Mouse (Mus musculus) limb, embryonic 14.5 days (tissue): Measurements from ENCODE around the gene Fgf3. TPM values are rescaled to one million over a fixed set of nuclear protein-coding genes. Genes with fewer than 3 reads are reported as not detected.

Experiments used
- ATAC-seq: fragments of 200-750 bp; cut with Nextera tagmentation; 2 replicates; pipeline ENCODE4 v1.8.0; 2017; ENCODE audit warnings: low read depth, moderate number of reproducible peaks, moderate TSS enrichment; ENCODE audit not compliant: low FRiP score
- DNase-seq: peaks from one replicate; pipeline ENCODE4 v3.0.0-alpha.2; 2015; ENCODE audit warnings: low spot score
- H3K27ac ChIP-seq: fragments of 300-500 bp; sonication (generic); replicated peaks from 2 replicates; pipeline ENCODE4 v1.5.1; 2014; ENCODE audit warnings: low read depth, mild to moderate bottlenecking, low read length, moderate library complexity, mixed read lengths
- H3K27me3 ChIP-seq: fragments of 300-500 bp; sonication (generic); 2 replicates; pipeline ENCODE4 v1.6.1; 2014; ENCODE audit warnings: low read length, mixed read lengths; ENCODE audit not compliant: control insufficient read depth, insufficient read depth
- H3K36me3 ChIP-seq: fragments of 300-500 bp; sonication (generic); 2 replicates; pipeline ENCODE4 v1.6.1; 2014; ENCODE audit warnings: mild to moderate bottlenecking, low read length, moderate library complexity, mixed read lengths; ENCODE audit not compliant: control insufficient read depth, insufficient read depth
- H3K4me1 ChIP-seq: fragments of 300-500 bp; sonication (generic); 2 replicates; pipeline ENCODE4 v1.6.1; 2014; ENCODE audit warnings: antibody characterized with exemption, low read length, mixed read lengths; ENCODE audit not compliant: control insufficient read depth, insufficient read depth
- H3K4me2 ChIP-seq: fragments of 300-500 bp; sonication (generic); replicated peaks from 2 replicates; pipeline ENCODE4 v1.6.1; 2014; ENCODE audit warnings: low read depth, mild to moderate bottlenecking, low read length, moderate library complexity; ENCODE audit not compliant: severe bottlenecking
- H3K4me3 ChIP-seq: fragments of 300-500 bp; sonication (generic); replicated peaks from 2 replicates; pipeline ENCODE4 v1.5.1; 2014; ENCODE audit warnings: low read length
- H3K9ac ChIP-seq: fragments of 300-500 bp; sonication (generic); 2 replicates; pipeline ENCODE4 v1.6.1; 2014; ENCODE audit warnings: mild to moderate bottlenecking, low read depth, low read length, moderate library complexity; ENCODE audit not compliant: severe bottlenecking
- H3K9me3 ChIP-seq: fragments of 300-500 bp; sonication (generic); 2 replicates; pipeline ENCODE4 v1.6.1; 2016; ENCODE audit warnings: low read length; ENCODE audit not compliant: control insufficient read depth
- POLR2A ChIP-seq: fragments of 200-500 bp; IDR thresholded peaks from 2 replicates; pipeline ENCODE4 v1.8.0; 2012; ENCODE audit warnings: inconsistent platforms, mild to moderate bottlenecking, moderate library complexity, borderline replicate concordance; ENCODE audit not compliant: insufficient read depth, insufficient read length; ENCODE audit errors: extremely low read depth
- WGBS: fragments of 180-500 bp; shearing (Covaris S2); extraction: QIAGEN DNeasy Blood & Tissue Kit; methylation state at CpG from one replicate; pipeline ENCODE4 v1.1.7; 2014; 5-methylcytosine and 5-hydroxymethylcytosine counted together
- polyA plus RNA-seq, 2 experiments: library from polyadenylated mRNA; depleted of rRNA in 1 of 2; stranded (reverse) in 1 of 2; unstranded in 1 of 2; fragments of >200 nt; fragmentation: Nextera tagmentation in 1 of 2; extraction: Ambion mirVana in 1 of 2; gene quantifications; 2 replicates each; pipeline versions ENCODE4 v1.2.1 to v1.2.3; 2012 to 2014

Gene Fgf3
- polyA plus RNA-seq, 2 experiments = 0.20 to 0.32 TPM

- Histone ChIP-seq H3K4me1 (no peaks in the 10 kb centered on the region), H3K27ac (no peak overlapping the region), H3K4me2 (no peak overlapping the region), H3K9ac (no peak overlapping the region), H3K4me3 (no peak overlapping the region), H3K27me3 (peaks cover 12% of the 10 kb centered on the region; the same call in 1 of the 2 replicates), H3K9me3 (no peaks in the 10 kb centered on the region), H3K36me3 (no peaks in the 10 kb centered on the region)
- WGBS = 19% methylated on average over 4 of the region's 4 CpGs
- ATAC-seq (no peak), DNase-seq (no peak)
- TF ChIP-seq POLR2A = no peak
Observed at GRCm38 (mm10) chr7:144846158-144846557, 8.3 kb downstream of the Fgf3 start.

- Histone ChIP-seq H3K27ac (no peak within 1 kb of the TSS), H3K4me1 (no peaks in the 10 kb centered on the region), H3K36me3 (no peaks in the 10 kb centered on the region), H3K9me3 (no peaks in the 10 kb centered on the region), H3K27me3 (0 out of 2 replicates have a peak, but pooled peaks cover 4% of the 10 kb centered on the region), H3K4me3 (no peak within 1 kb of the TSS), H3K4me2 (no peak within 1 kb of the TSS), H3K9ac (no peak within 1 kb of the TSS)
- DNase-seq (no peak), ATAC-seq (no peak)
- TF ChIP-seq POLR2A = no peak
Observed at GRCm38 (mm10) chr7:144847067-144847466, 9.2 kb downstream of the Fgf3 start, which contains the start of gene Fgf4. Fgf4 (plus strand) TSS chr7:144847367.

GRCm38 (mm10) chr7:144851321-144851720 is 13.4 kb downstream of the Fgf3 start:
- TF ChIP-seq POLR2A = no peak
- Histone ChIP-seq H3K27ac (no peak overlapping the region), H3K4me3 (no peak overlapping the region), H3K27me3 (no peaks in the 10 kb centered on the region), H3K36me3 (no peaks in the 10 kb centered on the region), H3K4me1 (no peaks in the 10 kb centered on the region), H3K9ac (no peak overlapping the region), H3K9me3 (no peaks in the 10 kb centered on the region), H3K4me2 (no peak overlapping the region)
- DNase-seq = no peak
- 52% methylated on average over 3 of the region's 3 CpGs for WGBS
- no peak for ATAC-seq

GRCm38 (mm10) chr7:144854966-144855365 is 17.1 kb downstream of the Fgf3 start:
- no peak for ATAC-seq
- WGBS = 46% methylated on average over 3 of the region's 3 CpGs
- no peak for DNase-seq
- Histone ChIP-seq H3K4me3 (no peak overlapping the region), H3K27ac (no peak overlapping the region), H3K27me3 (peaks cover 5% of the 10 kb centered on the region), H3K4me2 (no peak overlapping the region), H3K9ac (no peak overlapping the region), H3K36me3 (no peaks in the 10 kb centered on the region), H3K9me3 (no peaks in the 10 kb centered on the region), H3K4me1 (no peaks in the 10 kb centered on the region)
- no peak for TF ChIP-seq POLR2A

- ATAC-seq (no peak), DNase-seq (no peak)
- Histone ChIP-seq H3K27ac (no peak overlapping the region), H3K4me2 (no peak overlapping the region), H3K9ac (no peak overlapping the region), H3K4me3 (no peak overlapping the region), H3K4me1 (no peaks in the 10 kb centered on the region), H3K9me3 (no peaks in the 10 kb centered on the region), H3K36me3 (no peaks in the 10 kb centered on the region), H3K27me3 (peaks cover 27% of the 10 kb centered on the region)
- no peak for TF ChIP-seq POLR2A
- WGBS = 93% methylated on average over 7 of the region's 7 CpGs
Observed at GRCm38 (mm10) chr7:144857158-144857557, 19.3 kb downstream of the Fgf3 start.

GRCm38 (mm10) chr7:144857826-144858342 is 20.0 kb downstream of the Fgf3 start:
- Histone ChIP-seq H3K4me2 (no peak overlapping the region), H3K9me3 (no peaks in the 10 kb centered on the region), H3K27ac (no peak overlapping the region), H3K9ac (no peak overlapping the region), H3K4me3 (no peak overlapping the region), H3K4me1 (no peaks in the 10 kb centered on the region), H3K36me3 (no peaks in the 10 kb centered on the region), H3K27me3 (peaks cover 33% of the 10 kb centered on the region)
- TF ChIP-seq POLR2A = no peak
- WGBS = 73% methylated on average over 3 of the region's 3 CpGs
- DNase-seq (no peak), ATAC-seq (no peak)
